Mouse (Mus musculus) E14TG2a.4 (cell line): ENCODE results near the gene Plcl2.

Experiments used
- CTCF ChIP-seq: conservative IDR thresholded peaks from 2 replicates; pipeline ENCODE4 v1.5.1; 2014; ENCODE audit warnings: low read length
- NANOG ChIP-seq: IDR thresholded peaks from 2 replicates; pipeline ENCODE4 v1.6.1; 2014; ENCODE audit warnings: borderline replicate concordance, low read length, mixed read lengths
- POU5F1 ChIP-seq: IDR thresholded peaks from 2 replicates; pipeline ENCODE4 v1.6.1; 2014; ENCODE audit warnings: low read length, borderline replicate concordance

DNA sequence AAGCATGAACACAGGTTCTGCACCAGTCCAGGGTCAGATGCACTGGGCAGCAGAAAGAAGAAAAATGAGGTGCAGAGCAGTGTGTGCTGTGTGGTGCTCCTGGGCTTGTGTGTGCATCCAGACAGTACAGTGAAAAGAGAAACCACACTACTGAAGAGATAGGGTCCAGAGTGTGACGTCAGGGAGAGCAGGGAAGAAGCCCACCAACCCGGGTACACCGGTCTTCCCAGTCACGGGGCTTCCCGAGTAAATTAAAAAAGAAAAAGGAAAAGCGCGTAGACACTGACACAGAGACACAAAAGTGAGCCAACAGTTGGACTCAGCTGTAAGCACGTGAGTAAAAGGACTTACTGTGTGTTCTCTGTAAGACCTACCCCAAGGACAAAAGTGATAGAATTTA lies 149.7 kb downstream of the Plcl2 start:
- TF ChIP-seq CTCF (no peak), POU5F1 (no peak), NANOG (no peak)
